Mouse (Mus musculus) embryonic facial prominence, embryonic 11.5 days (tissue): ENCODE measurements around the gene Gm15140. TPM values are rescaled to one million over a fixed set of nuclear protein-coding genes. Genes with fewer than 3 reads are reported as not detected.
"Not testable (repeated sequence)": the region's sequence is repeated elsewhere in the genome, so short reads cannot be mapped to it uniquely, and the experiment has no call there.

Experiments
- ATAC-seq: fragments of 200-750 bp; cut with Nextera tagmentation; replicated peaks from 2 replicates; pipeline ENCODE4 v1.8.0; 2017; ENCODE audit warnings: low read depth; ENCODE audit not compliant: insufficient number of reproducible peaks, low FRiP score, low TSS enrichment
- DNase-seq: peaks from one replicate; pipeline ENCODE4 v3.0.0-alpha.2; 2015; ENCODE audit warnings: low spot score
- H3K27ac ChIP-seq: fragments of 300-500 bp; sonication (generic); replicated peaks from 2 replicates; pipeline ENCODE4 v1.5.1; 2014; ENCODE audit warnings: mild to moderate bottlenecking, low read depth, low read length, control low read depth
- H3K27me3 ChIP-seq: fragments of 300-500 bp; sonication (generic); 2 replicates; pipeline ENCODE4 v1.6.1; 2014; ENCODE audit warnings: mild to moderate bottlenecking, low read length, moderate library complexity, mixed read lengths; ENCODE audit not compliant: control insufficient read depth, insufficient read depth
- H3K36me3 ChIP-seq: fragments of 300-500 bp; sonication (generic); replicated peaks from 2 replicates; pipeline ENCODE4 v1.6.1; 2014; ENCODE audit warnings: low read depth, mild to moderate bottlenecking, low read length, moderate library complexity, mixed read lengths; ENCODE audit not compliant: control insufficient read depth, insufficient read depth
- H3K4me1 ChIP-seq: fragments of 300-500 bp; sonication (generic); 2 replicates; pipeline ENCODE4 v1.6.1; 2014; ENCODE audit warnings: low read length, mixed read lengths; ENCODE audit not compliant: control insufficient read depth, insufficient read depth
- H3K4me2 ChIP-seq: fragments of 300-500 bp; sonication (generic); 2 replicates; pipeline ENCODE4 v1.6.1; 2014; ENCODE audit warnings: low read depth, mild to moderate bottlenecking, control low read depth, low read length, moderate library complexity
- H3K4me3 ChIP-seq: fragments of 300-500 bp; sonication (generic); 2 replicates; pipeline ENCODE4 v1.5.1; 2014; ENCODE audit warnings: low read depth, low read length, control low read depth
- H3K9ac ChIP-seq: fragments of 300-500 bp; sonication (generic); replicated peaks from 2 replicates; pipeline ENCODE4 v1.6.1; 2014; ENCODE audit warnings: mild to moderate bottlenecking, control low read depth, low read length
- H3K9me3 ChIP-seq: fragments of 300-500 bp; sonication (generic); replicated peaks from 2 replicates; pipeline ENCODE4 v1.6.1; 2016; ENCODE audit warnings: mild to moderate bottlenecking, low read length, inconsistent platforms, mixed read lengths; ENCODE audit not compliant: control insufficient read depth
- WGBS: fragments of 180-500 bp; shearing (Covaris S2); extraction: QIAGEN DNeasy Blood & Tissue Kit; methylation state at CpG from one replicate; pipeline ENCODE4 v1.1.7; 2014; 5-methylcytosine and 5-hydroxymethylcytosine counted together
- polyA plus RNA-seq: library from polyadenylated mRNA; unstranded; fragments of >200 nt; fragmentation: Nextera tagmentation; extraction: Ambion mirVana; gene quantifications from 2 replicates; pipeline ENCODE4 v1.2.1, GENCODE M21; 2014

Gene Gm15140
- polyA plus RNA-seq, result not detected in 2 replicates

GRCm38 (mm10) chrX:154120585-154120984 is at the start of gene Gm15140:
Gene Gm15140 (minus strand): TSS chrX:154120685.
- H3K36me3 ChIP-seq, H3K27ac ChIP-seq, ATAC-seq, H3K27me3 ChIP-seq, DNase-seq, H3K4me1 ChIP-seq, H3K4me2 ChIP-seq, H3K9me3 ChIP-seq, H3K9ac ChIP-seq, H3K4me3 ChIP-seq: not testable (repeated sequence)
- 84% methylated on average over 1 of the region's 1 CpGs for WGBS

Other genes starting within 250 kb of the Gm15140 start
- gene Samt1, start 108.0 kb downstream of the Gm15140 start, polyA plus RNA-seq, result not detected in 2 replicates
- gene 4921511M17Rik, start 86.9 kb downstream of the Gm15140 start, polyA plus RNA-seq, result not detected in 2 replicates
- gene Gm10057, start 65.6 kb downstream of the Gm15140 start, polyA plus RNA-seq, result not detected in 2 replicates
- gene 4930524N10Rik, start 222.7 kb upstream of the Gm15140 start, polyA plus RNA-seq, result not detected in 2 replicates